Mouse (Mus musculus) intestine, postnatal 0 days (tissue): ENCODE measurements around the gene Kctd2. TPM values are rescaled to one million over a fixed set of nuclear protein-coding genes. Genes with fewer than 3 reads are reported as not detected.

Experiments
- ATAC-seq: fragments of 200-750 bp; cut with Nextera tagmentation; 2 replicates; pipeline ENCODE4 v1.8.0; 2017; ENCODE audit warnings: mild to moderate bottlenecking, moderate TSS enrichment, moderate library complexity
- H3K27ac ChIP-seq: fragments of 300-500 bp; sonication (generic); 2 replicates; pipeline ENCODE4 v1.5.1; 2014; ENCODE audit warnings: mild to moderate bottlenecking, low read depth, low read length, moderate library complexity
- H3K27me3 ChIP-seq: fragments of 300-500 bp; sonication (generic); replicated peaks from 2 replicates; pipeline ENCODE4 v1.6.1; 2014; ENCODE audit warnings: low read length, mixed read lengths; ENCODE audit not compliant: control insufficient read depth, insufficient read depth
- H3K36me3 ChIP-seq: fragments of 300-500 bp; sonication (generic); 2 replicates; pipeline ENCODE4 v1.6.1; 2014; ENCODE audit warnings: mild to moderate bottlenecking, moderate library complexity; ENCODE audit not compliant: control insufficient read depth, insufficient read depth
- H3K4me1 ChIP-seq: fragments of 300-500 bp; sonication (generic); replicated peaks from 2 replicates; pipeline ENCODE4 v1.6.1; 2014; ENCODE audit warnings: antibody characterized with exemption, low read length, mixed read lengths; ENCODE audit not compliant: control insufficient read depth, insufficient read depth
- H3K4me2 ChIP-seq: fragments of 300-500 bp; sonication (generic); replicated peaks from 2 replicates; pipeline ENCODE4 v1.6.1; 2014; ENCODE audit warnings: low read depth, mild to moderate bottlenecking, moderate library complexity
- H3K4me3 ChIP-seq: fragments of 300-500 bp; sonication (generic); 2 replicates; pipeline ENCODE4 v1.5.1; 2014; ENCODE audit warnings: low read depth, low read length
- H3K9ac ChIP-seq: fragments of 300-500 bp; sonication (generic); 2 replicates; pipeline ENCODE4 v1.6.1; 2014; ENCODE audit warnings: mild to moderate bottlenecking, low read depth, low read length
- H3K9me3 ChIP-seq: fragments of 300-500 bp; sonication (generic); 2 replicates; pipeline ENCODE4 v1.6.1; 2016; ENCODE audit warnings: mixed run types; ENCODE audit not compliant: control insufficient read depth
- CTCF ChIP-seq: sonication (generic); IDR thresholded peaks from 2 replicates; pipeline ENCODE4 v1.5.1; 2016; ENCODE audit warnings: low read depth, mild to moderate bottlenecking, control low read depth, antibody characterized with exemption, moderate library complexity
- WGBS: fragments of 180-500 bp; shearing (Covaris S2); extraction: QIAGEN DNeasy Blood & Tissue Kit; methylation state at CpG from one replicate; pipeline ENCODE4 v1.1.7; 2014; 5-methylcytosine and 5-hydroxymethylcytosine counted together
- polyA plus RNA-seq: library from polyadenylated mRNA; unstranded; fragments of >200 nt; fragmentation: Nextera tagmentation; extraction: Ambion mirVana; gene quantifications from 2 replicates; pipeline ENCODE4 v1.2.1, GENCODE M21; 2015

Kctd2 gene
- polyA plus RNA-seq, 1 experiment from 2014 or later: 17.5 TPM

DNA sequence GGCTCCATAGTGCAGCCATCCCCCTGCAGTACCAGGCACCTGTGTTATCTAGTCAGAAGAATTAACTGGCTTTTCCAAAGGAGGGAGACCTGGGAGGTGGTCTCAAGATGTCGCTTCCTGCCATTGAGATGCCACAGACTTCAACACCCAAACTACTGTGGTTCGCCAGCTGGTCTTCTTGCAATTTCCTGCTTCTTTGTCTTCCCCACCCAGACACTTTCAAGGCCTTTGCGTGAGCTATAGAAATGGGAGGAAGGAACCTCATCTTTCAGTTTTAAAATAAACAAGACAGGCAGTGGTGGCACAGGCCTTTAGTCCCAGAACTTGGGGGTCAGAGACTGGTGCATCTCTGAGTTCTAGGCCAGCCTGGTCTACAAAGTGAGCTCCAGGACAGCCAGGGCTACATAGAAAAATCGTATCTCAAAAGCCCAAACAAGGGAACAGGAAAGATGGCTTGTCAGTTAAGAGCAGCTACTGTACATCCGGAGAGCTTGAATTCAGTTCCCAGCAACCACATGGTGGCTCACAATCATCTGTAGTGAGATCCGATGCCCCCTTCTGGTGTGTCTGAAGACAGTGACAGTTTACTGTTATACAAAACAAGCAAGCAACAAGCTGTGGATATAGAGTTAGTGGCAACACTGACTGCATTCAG, 11.5 kb upstream of the Kctd2 start:
- H3K4me1 ChIP-seq: 0 out of 2 replicates have a peak, but pooled peaks cover 4% of the 10 kb centered on the region
- H3K36me3 ChIP-seq: peaks cover 27% of the 10 kb centered on the region; the same call in 1 of the 2 replicates
- no peaks in the 10 kb centered on the region for H3K9me3 ChIP-seq
- H3K27ac ChIP-seq: no peak overlapping the region
- H3K4me2 ChIP-seq: no peak overlapping the region
- no peak overlapping the region for H3K4me3 ChIP-seq
- H3K9ac ChIP-seq: no peak overlapping the region
- no peaks in the 10 kb centered on the region for H3K27me3 ChIP-seq
- WGBS: 75% methylated on average over 6 of the region's 6 CpGs
- ATAC-seq: no peak
- no peak for TF ChIP-seq CTCF

DNA sequence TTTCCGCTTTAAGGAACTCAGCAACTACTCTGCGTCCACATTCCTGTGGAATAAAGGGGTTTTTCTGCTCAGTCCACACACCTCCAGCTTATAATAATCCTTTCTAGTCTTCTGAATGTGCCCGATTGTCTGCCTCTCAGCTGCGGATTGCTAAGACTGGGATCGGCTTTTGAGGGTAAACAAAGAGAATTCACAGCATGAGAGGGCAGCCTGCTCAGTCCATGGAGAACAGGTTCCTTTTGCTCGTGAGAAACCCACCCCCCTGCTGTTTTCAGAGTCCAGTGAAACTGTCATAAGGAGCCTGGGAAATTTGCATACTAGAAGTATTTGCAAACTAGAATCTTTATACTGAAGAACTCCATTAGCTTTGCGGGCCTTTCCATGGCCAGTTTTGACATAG, 10.4 kb upstream of the Kctd2 start:
- Histone ChIP-seq H3K4me1 (no peaks in the 10 kb centered on the region; the same call in 1 of the 2 replicates), H3K27ac (no peak overlapping the region), H3K4me3 (no peak overlapping the region), H3K27me3 (no peaks in the 10 kb centered on the region), H3K36me3 (peaks cover 27% of the 10 kb centered on the region; the same call in 1 of the 2 replicates), H3K4me2 (no peak overlapping the region), H3K9me3 (no peaks in the 10 kb centered on the region), H3K9ac (no peak overlapping the region)
- no peak for TF ChIP-seq CTCF
- ATAC-seq: no peak
- 87% methylated on average over 7 of the region's 7 CpGs for WGBS

DNA sequence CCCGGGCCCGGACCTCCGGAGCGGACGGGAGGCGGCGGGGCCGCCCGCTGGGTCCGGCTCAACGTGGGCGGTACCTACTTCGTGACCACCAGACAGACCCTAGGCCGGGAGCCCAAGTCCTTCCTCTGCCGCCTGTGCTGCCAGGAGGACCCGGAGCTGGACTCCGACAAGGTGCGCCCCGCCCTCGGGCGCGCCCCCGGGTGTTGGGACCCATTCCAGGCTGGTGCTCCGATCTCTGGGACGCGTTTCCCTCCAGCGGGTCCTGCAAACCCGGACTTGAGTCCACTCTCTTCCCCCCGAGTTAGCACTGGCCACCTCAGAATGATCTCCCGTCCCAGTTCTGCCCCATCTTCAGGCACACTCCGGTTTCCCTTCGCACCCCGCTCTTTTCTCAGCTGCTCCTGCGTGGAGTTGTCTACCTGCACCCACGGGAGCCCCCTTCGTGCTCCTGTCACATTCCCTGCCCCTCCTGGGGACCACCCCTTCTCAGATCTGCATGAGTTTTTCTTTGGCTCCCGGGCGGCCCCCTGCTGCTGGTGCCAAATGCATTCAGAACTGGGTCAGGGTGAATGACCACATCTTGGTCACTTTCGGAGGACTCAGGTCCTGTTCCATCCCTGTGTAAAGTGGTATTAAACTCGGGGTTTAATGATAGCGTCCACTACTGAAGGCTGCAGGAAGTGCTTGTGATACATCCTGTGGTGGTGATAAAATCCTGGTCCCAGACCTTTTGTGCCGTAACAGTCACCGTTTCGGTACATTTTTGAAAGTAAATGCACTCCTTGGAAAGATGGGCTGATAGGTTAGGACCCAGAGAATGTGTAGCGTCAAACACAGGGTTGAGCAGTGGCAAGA, 635 bp downstream of the Kctd2 start:
- peaks cover 3% of the 10 kb centered on the region; the same call in 1 of the 2 replicates for H3K4me1 ChIP-seq
- TF ChIP-seq CTCF: peak; percentile 34
- 1% methylated on average over 42 of the region's 45 CpGs for WGBS
- peak overlapping the region; percentile 86 for H3K27ac ChIP-seq
- no peaks in the 10 kb centered on the region for H3K27me3 ChIP-seq
- H3K36me3 ChIP-seq: peaks cover 41% of the 10 kb centered on the region
- H3K4me2 ChIP-seq: peak overlapping the region; percentile 91
- peak overlapping the region; percentile 95 for H3K9ac ChIP-seq
- H3K4me3 ChIP-seq: peak overlapping the region; percentile 98
- peak; percentile 58 for ATAC-seq
- H3K9me3 ChIP-seq: no peaks in the 10 kb centered on the region

DNA sequence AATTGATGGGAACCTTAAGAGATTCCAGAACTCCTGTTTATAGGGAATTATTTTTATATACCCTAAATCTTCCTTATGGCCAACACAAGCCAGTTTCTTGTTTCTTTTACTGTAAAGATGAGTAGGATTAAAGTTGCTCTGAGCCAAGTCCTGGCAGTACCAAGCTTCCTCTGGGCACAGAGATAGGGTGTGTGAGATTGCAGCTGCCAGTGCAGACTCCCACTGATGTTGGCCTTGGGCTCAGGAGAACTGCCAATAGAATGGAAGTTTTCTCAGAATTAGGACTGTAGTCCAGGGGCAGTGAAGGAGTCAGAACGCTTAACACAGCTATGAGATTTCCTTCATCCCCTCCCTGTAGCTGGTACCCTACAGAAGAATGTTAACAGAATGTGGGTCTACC, 1.4 kb downstream of the Kctd2 start:
- 36% methylated on average over 1 of the region's 1 CpGs for WGBS
- Histone ChIP-seq H3K4me2 (peak overlapping the region; percentile 91), H3K36me3 (peaks cover 38% of the 10 kb centered on the region), H3K4me3 (peak overlapping the region; percentile 98), H3K4me1 (peaks cover 3% of the 10 kb centered on the region; the same call in 1 of the 2 replicates), H3K27me3 (no peaks in the 10 kb centered on the region), H3K9ac (no peak overlapping the region), H3K9me3 (no peaks in the 10 kb centered on the region), H3K27ac (no peak overlapping the region)
- no peak for ATAC-seq
- TF ChIP-seq CTCF: no peak

DNA sequence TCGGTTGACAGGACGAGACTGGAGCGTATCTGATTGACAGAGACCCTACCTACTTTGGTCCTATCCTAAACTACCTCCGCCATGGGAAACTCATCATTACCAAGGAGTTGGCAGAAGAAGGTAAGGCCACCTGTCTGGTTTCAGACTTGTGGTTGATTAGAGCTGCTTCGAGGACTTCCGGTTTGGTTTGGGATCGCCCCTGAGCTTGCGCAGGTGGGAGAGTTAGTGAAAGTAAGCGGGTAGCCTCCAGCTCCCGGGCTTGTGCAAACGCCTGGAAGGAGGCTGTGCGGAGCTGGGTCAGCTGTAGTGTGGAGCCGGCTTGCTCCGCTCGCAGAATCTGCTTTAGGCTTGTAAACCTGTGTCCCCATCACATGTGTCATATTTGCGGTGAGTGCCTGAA, 2.0 kb downstream of the Kctd2 start:
- Histone ChIP-seq H3K4me3 (no peak overlapping the region), H3K4me2 (peak overlapping the region; percentile 91), H3K36me3 (peaks cover 39% of the 10 kb centered on the region), H3K4me1 (peaks cover 3% of the 10 kb centered on the region; the same call in 1 of the 2 replicates), H3K27me3 (no peaks in the 10 kb centered on the region), H3K27ac (no peak overlapping the region), H3K9me3 (no peaks in the 10 kb centered on the region), H3K9ac (no peak overlapping the region)
- no peak for TF ChIP-seq CTCF
- ATAC-seq: no peak
- 85% methylated on average over 16 of the region's 16 CpGs for WGBS

DNA sequence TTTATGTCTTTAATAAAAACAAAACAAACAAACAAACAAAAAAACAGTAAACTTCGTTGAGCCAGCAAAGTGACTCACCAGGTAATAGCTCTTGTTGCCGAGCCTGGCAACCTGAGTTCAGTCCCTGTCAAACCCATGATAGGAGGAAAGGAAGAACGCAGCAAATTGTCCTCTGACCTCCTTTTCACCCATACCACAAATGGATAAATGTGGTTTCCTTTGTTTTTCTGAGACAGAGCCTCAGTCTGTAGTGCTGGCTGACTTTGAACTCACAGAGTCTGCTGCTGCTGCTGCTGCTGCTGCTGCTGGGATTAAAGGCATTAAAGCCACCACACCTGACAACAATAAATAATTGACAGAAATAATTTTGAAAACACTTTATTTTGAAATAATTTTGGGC, 3.2 kb downstream of the Kctd2 start:
- WGBS: 71% methylated on average over 3 of the region's 3 CpGs
- no peak for ATAC-seq

More for the DNA sequence above, 3.2 kb downstream of the Kctd2 start:
- Histone ChIP-seq H3K4me1 (peaks cover 3% of the 10 kb centered on the region; the same call in 1 of the 2 replicates), H3K9me3 (no peaks in the 10 kb centered on the region), H3K9ac (no peak overlapping the region), H3K27ac (no peak overlapping the region), H3K4me3 (no peak overlapping the region), H3K27me3 (no peaks in the 10 kb centered on the region), H3K4me2 (no peak overlapping the region), H3K36me3 (peaks cover 34% of the 10 kb centered on the region)
- no peak for TF ChIP-seq CTCF
